In the genomic region with DNA sequence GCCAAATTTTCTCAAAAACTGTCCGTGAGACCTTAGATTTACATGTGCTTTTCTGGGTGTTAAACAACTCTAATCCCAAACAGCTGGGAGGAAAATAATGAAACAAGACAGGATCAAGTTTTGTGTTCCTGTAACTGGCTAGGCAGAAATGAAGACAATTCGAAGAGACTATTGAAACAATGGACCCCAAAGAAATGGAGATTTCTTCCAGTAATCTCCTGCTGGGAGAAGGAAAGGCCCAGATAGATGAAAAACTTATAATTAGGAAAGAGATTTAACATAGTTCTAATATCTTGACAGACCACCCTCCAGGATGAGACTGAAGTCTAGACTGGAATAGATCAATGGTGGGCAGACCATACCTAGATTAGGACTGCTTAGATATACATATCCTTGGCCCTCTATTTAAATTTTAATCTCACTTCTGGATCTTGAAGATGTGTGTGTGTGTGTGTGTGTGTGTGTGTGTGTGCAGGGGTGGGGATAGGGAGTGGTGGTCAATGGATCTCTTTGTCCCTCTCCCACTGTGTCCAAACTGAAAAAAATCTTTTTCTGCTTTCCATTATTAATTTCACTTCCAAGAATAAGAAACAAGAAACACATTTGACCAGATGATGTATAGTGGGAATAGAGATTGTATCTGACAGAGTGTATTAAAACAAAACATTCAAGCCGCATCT, we compare ENCODE assay signal across 17 mouse cellular contexts. TPM values are rescaled to one million over a fixed set of nuclear protein-coding genes. Genes with fewer than 3 reads are reported as not detected.
A peak's percentile ranks its signal among the peaks of the same experiment; 100 is the strongest.
DNase-seq lines count a peak whose midpoint lies in the region; ATAC-seq and TF ChIP-seq lines count a peak whose summit lies in the region.
"Had no signal": no experiment of that assay in that cellular context is flagged by ENCODE, and none has a peak within 500 bp of the region (broad histone marks: within the 10 kb centered on the region; RNA-seq: fewer than 3 reads in every experiment).

No protein-coding gene starts in this region.

- H3K9ac ChIP-seq in forebrain, embryonic 15.5 days (replicated peaks): no peak overlapping the region
- H3K9ac ChIP-seq in midbrain, embryonic 11.5 days (ENCODE audit: low read length): no peak overlapping the region
- H3K9ac ChIP-seq: embryonic facial prominence, embryonic 13.5 days; limb, embryonic 12.5 days; liver, postnatal 0 days had no signal

- H3K9me3 ChIP-seq in forebrain, embryonic 15.5 days: no peaks in the 10 kb centered on the region
- H3K9me3 ChIP-seq in midbrain, embryonic 11.5 days (ENCODE audit: control insufficient read depth, low read length): no peaks in the 10 kb centered on the region
- H3K9me3 ChIP-seq: embryonic facial prominence, embryonic 13.5 days; limb, embryonic 12.5 days had no signal

- H3K4me2 ChIP-seq in forebrain, embryonic 15.5 days (replicated peaks): no peak overlapping the region
- H3K4me2 ChIP-seq in midbrain, embryonic 11.5 days: no peak overlapping the region
- H3K4me2 ChIP-seq: embryonic facial prominence, embryonic 13.5 days; limb, embryonic 12.5 days had no signal

- no peak overlapping the region for H3K4me3 ChIP-seq in left cerebral cortex, adult 2 months
- H3K4me3 ChIP-seq in forebrain, embryonic 15.5 days: no peak overlapping the region
- no peak overlapping the region for H3K4me3 ChIP-seq in midbrain, embryonic 11.5 days (ENCODE audit: low read depth, low read length)
- H3K4me3 ChIP-seq: embryonic facial prominence, embryonic 13.5 days; limb, embryonic 12.5 days had no signal

- 5% methylated on average over 3 of the region's 3 CpGs for WGBS in forebrain, embryonic 15.5 days
- WGBS in midbrain, embryonic 11.5 days: 44% methylated on average over 3 of the region's 3 CpGs

- H3K4me1 ChIP-seq in forebrain, embryonic 15.5 days: peaks cover 8% of the 10 kb centered on the region
- peaks cover 2% of the 10 kb centered on the region; the same call in 1 of the 2 replicates for H3K4me1 ChIP-seq in midbrain, embryonic 11.5 days (ENCODE audit: control insufficient read depth, insufficient read depth, low read length)
- H3K4me1 ChIP-seq: embryonic facial prominence, embryonic 13.5 days; limb, embryonic 12.5 days had no signal

- H3K27ac ChIP-seq in left cerebral cortex, adult 2 months: peak overlapping the region; percentile 55; the same call in 1 of the 2 replicates
- peak overlapping the region; percentile 84 for H3K27ac ChIP-seq in forebrain, embryonic 15.5 days (replicated peaks)
- peak overlapping the region; percentile 80 for H3K27ac ChIP-seq in midbrain, embryonic 11.5 days (ENCODE audit: low read depth, low read length)
- H3K27ac ChIP-seq: embryonic facial prominence, embryonic 13.5 days; limb, embryonic 12.5 days had no signal

- no peak for DNase-seq in left cerebral cortex, adult 2 months (ENCODE audit: extremely low spot score in 1 of 2, low spot score in 2 of 2)
- DNase-seq in left cerebral cortex, postnatal 36 days (ENCODE audit: low spot score in 2 of 2): no peak
- no peak for DNase-seq in midbrain, embryonic 11.5 days (ENCODE audit: low spot score, missing footprints)
- DNase-seq in retina, embryonic 14.5 days (ENCODE audit: low spot score): peak; percentile 68
- no peak for DNase-seq in frontal cortex, postnatal 36 days (ENCODE audit: low spot score in 2 of 2)
- DNase-seq in yolk sac, embryonic 10.5 days (ENCODE audit: low spot score): no peak
- no peak for DNase-seq in spleen, postnatal 36 days (ENCODE audit: low spot score in 2 of 2)
- DNase-seq: adrenal gland, adult 8-10 months; kidney, postnatal 10 days; liver, postnatal 0 days had no signal

- intact Hi-C loops in left cerebral cortex, adult 2 months (cut with DNase I): loop anchor here (10.0 kb wide), 1 partner anchor 1775 kb away; a partner anchor contains a TSS
- intact Hi-C loops in left cerebral cortex, postnatal 36 days (cut with DNase I): loop anchor here (2.0 kb wide), 1 partner anchor 15 kb away; a partner anchor contains a TSS

- ATAC-seq in forebrain, embryonic 15.5 days (replicated peaks): peak; percentile 70
- ATAC-seq in midbrain, embryonic 11.5 days (ENCODE audit: low FRiP score): peak; percentile 86
- ATAC-seq: liver, postnatal 0 days had no signal

- H3K27me3 ChIP-seq in forebrain, embryonic 15.5 days: no peaks in the 10 kb centered on the region
- H3K27me3 ChIP-seq in midbrain, embryonic 11.5 days (ENCODE audit: control insufficient read depth, insufficient read depth, low read length): no peaks in the 10 kb centered on the region
- H3K27me3 ChIP-seq: embryonic facial prominence, embryonic 13.5 days; limb, embryonic 12.5 days had no signal

- no peaks in the 10 kb centered on the region for H3K36me3 ChIP-seq in forebrain, embryonic 15.5 days
- no peaks in the 10 kb centered on the region for H3K36me3 ChIP-seq in midbrain, embryonic 11.5 days (ENCODE audit: control insufficient read depth, insufficient read depth, low read length)
- H3K36me3 ChIP-seq: embryonic facial prominence, embryonic 13.5 days; limb, embryonic 12.5 days had no signal

- no peak for TF ChIP-seq CTCF in left cerebral cortex, adult 2 months (IDR thresholded peaks at IDR 0.05)

RNA-seq across cellular contexts. Expression of a gene that starts 14.0 kb away (rescaled TPM):
- 1,000 to 10,000 TPM; 1,809 to 1,890 TPM for total RNA-seq in left cerebral cortex, adult 2 months (2021)
- total RNA-seq in left cerebral cortex, postnatal 36 days (2021): 1,000 to 10,000 TPM; 1,774 to 2,100 TPM
- 461 and 495 TPM in 2 replicates for polyA plus RNA-seq in forebrain, embryonic 15.5 days (2015; fragmentation: Nextera tagmentation; extraction: Ambion mirVana)
- 341 and 346 TPM in 2 replicates for polyA plus RNA-seq in midbrain, embryonic 11.5 days (2014; fragmentation: Nextera tagmentation; extraction: Ambion mirVana)

RNA-seq across cellular contexts. Expression of a gene that starts 24.6 kb away (rescaled TPM):
- total RNA-seq in left cerebral cortex, adult 2 months (2021): not detected
- total RNA-seq in left cerebral cortex, postnatal 36 days (2021): not detected
- polyA plus RNA-seq in forebrain, embryonic 15.5 days (2015; fragmentation: Nextera tagmentation; extraction: Ambion mirVana): not detected in 2 replicates
- not detected in 2 replicates for polyA plus RNA-seq in midbrain, embryonic 11.5 days (2014; fragmentation: Nextera tagmentation; extraction: Ambion mirVana)
- total RNA-seq: adrenal gland, adult 8-10 months; layer of hippocampus, postnatal 25 days; megakaryocyte-erythroid progenitor cell, adult 5-6 weeks had no signal
- polyA plus RNA-seq: embryonic facial prominence, embryonic 13.5 days; limb, embryonic 12.5 days; liver, postnatal 0 days; small intestine, adult 2 months had no signal

RNA-seq across cellular contexts. Expression of a gene that starts 54.5 kb away (rescaled TPM):
- total RNA-seq in left cerebral cortex, adult 2 months (2021): not detected
- not detected for total RNA-seq in left cerebral cortex, postnatal 36 days (2021)
- polyA plus RNA-seq in forebrain, embryonic 15.5 days (2015; fragmentation: Nextera tagmentation; extraction: Ambion mirVana): not detected in 2 replicates
- not detected in 2 replicates for polyA plus RNA-seq in midbrain, embryonic 11.5 days (2014; fragmentation: Nextera tagmentation; extraction: Ambion mirVana)
- total RNA-seq: adrenal gland, adult 8-10 months; gastrocnemius, adult 18-20 months; layer of hippocampus, postnatal 25 days; megakaryocyte-erythroid progenitor cell, adult 5-6 weeks had no signal
- polyA plus RNA-seq: embryonic facial prominence, embryonic 13.5 days; limb, embryonic 12.5 days; small intestine, adult 2 months had no signal
